Mouse (Mus musculus): Measurements from ENCODE around the gene Syde2.

DNA sequence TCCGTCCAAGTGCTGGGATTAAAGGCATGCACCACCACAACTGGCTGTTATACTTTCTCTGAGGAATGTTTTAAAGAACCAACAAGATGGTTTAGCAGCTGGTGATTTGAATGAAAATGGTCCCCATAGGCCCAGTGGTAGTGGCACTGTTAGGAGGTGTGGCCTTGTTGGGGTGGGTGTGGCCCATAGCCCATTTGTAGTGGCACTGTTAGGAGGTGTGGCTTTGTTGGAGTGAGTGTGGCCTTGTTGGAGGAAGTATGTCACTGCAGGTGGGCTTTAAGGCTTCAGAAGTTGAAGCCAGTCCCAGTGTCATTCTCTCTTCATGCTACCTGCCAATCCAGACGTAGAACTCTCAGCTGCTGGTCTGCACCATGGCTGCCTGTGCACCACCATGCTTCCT is 40.7 kb downstream of the Syde2 start:
- TF ChIP-seq MAX (IDR thresholded peaks at IDR 0.05) (no peak), MYOD1 (IDR thresholded peaks at IDR 0.05; ENCODE audit: control insufficient read depth, insufficient read length, low read depth) (no peak)
